Mouse (Mus musculus) limb, embryonic 13.5 days (tissue): ENCODE results near the gene Radil. TPM values are rescaled to one million over a fixed set of nuclear protein-coding genes. Genes with fewer than 3 reads are reported as not detected.

Experiments
- ATAC-seq: fragments of 200-750 bp; cut with Nextera tagmentation; 2 replicates; pipeline ENCODE4 v1.8.0; 2017; ENCODE audit warnings: low read depth, moderate number of reproducible peaks, moderate TSS enrichment; ENCODE audit not compliant: low FRiP score
- H3K27ac ChIP-seq: fragments of 300-500 bp; sonication (generic); 2 replicates; pipeline ENCODE4 v1.5.1; 2015; ENCODE audit warnings: inconsistent platforms, mild to moderate bottlenecking, moderate library complexity
- H3K27me3 ChIP-seq: fragments of 300-500 bp; sonication (generic); 2 replicates; pipeline ENCODE4 v1.6.1; 2015; ENCODE audit warnings: mild to moderate bottlenecking, inconsistent platforms
- H3K36me3 ChIP-seq: fragments of 300-500 bp; sonication (generic); 2 replicates; pipeline ENCODE4 v1.6.1; 2015; ENCODE audit warnings: inconsistent platforms, mild to moderate bottlenecking, moderate library complexity
- H3K4me1 ChIP-seq: fragments of 300-500 bp; sonication (generic); 2 replicates; pipeline ENCODE4 v1.6.1; 2015; ENCODE audit warnings: inconsistent platforms
- H3K4me2 ChIP-seq: fragments of 300-500 bp; sonication (generic); replicated peaks from 2 replicates; pipeline ENCODE4 v1.6.1; 2015; ENCODE audit warnings: inconsistent platforms, mild to moderate bottlenecking, moderate library complexity
- H3K4me3 ChIP-seq: fragments of 300-500 bp; sonication (generic); 2 replicates; pipeline ENCODE4 v1.5.1; 2015; ENCODE audit warnings: moderate library complexity, mild to moderate bottlenecking, inconsistent platforms
- H3K9ac ChIP-seq: fragments of 300-500 bp; sonication (generic); 2 replicates; pipeline ENCODE4 v1.6.1; 2015; ENCODE audit warnings: mild to moderate bottlenecking, inconsistent platforms
- H3K9me3 ChIP-seq: fragments of 300-500 bp; sonication (generic); 2 replicates; pipeline ENCODE4 v1.6.1; 2016; ENCODE audit warnings: inconsistent platforms
- WGBS: fragments of 180-500 bp; shearing (Covaris S2); methylation state at CpG from one replicate; pipeline ENCODE4 v1.1.7; 2015; 5-methylcytosine and 5-hydroxymethylcytosine counted together
- polyA plus RNA-seq: library from polyadenylated mRNA; unstranded; fragments of >200 nt; fragmentation: Nextera tagmentation; extraction: Ambion mirVana; gene quantifications from 2 replicates; pipeline ENCODE4 v1.2.1, GENCODE M21; 2015

Radil gene
- polyA plus RNA-seq, 1 experiment from 2014 or later = 4.8 TPM

DNA sequence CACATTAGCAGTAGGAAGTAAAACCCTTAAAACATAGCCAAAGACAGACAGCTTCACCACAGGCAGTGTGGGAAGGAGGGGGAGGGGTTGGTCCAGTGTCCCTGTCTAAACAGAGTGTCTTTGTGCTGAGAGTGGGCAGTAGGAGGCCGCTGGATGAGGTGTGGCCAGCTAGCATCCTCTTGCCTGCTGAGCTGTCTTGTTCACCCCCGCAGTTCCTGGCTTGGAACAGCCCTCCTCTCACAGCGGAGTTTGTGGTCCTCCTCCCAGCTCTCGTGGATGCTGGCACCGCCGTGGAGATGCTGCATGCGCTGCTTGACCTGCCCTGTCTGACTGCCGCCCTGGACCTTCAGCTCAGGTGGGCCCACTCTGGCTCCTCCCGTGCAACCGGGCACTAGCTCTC lies 77.2 kb downstream of the Radil start:
- H3K9ac ChIP-seq = no peak overlapping the region
- no peaks in the 10 kb centered on the region for H3K9me3 ChIP-seq
- no peak overlapping the region for H3K4me2 ChIP-seq
- no peak overlapping the region for H3K4me3 ChIP-seq
- H3K27me3 ChIP-seq = no peaks in the 10 kb centered on the region
- no peaks in the 10 kb centered on the region for H3K4me1 ChIP-seq
- ATAC-seq = no peak
- 78% methylated on average over 10 of the region's 10 CpGs for WGBS
- H3K27ac ChIP-seq = no peak overlapping the region
- H3K36me3 ChIP-seq = peaks cover 42% of the 10 kb centered on the region

GRCm38 (mm10) chr5:142469796-142470195 lies 81.1 kb downstream of the Radil start:
- H3K27me3 ChIP-seq = no peaks in the 10 kb centered on the region
- no peak for ATAC-seq
- H3K4me2 ChIP-seq = no peak overlapping the region
- no peak overlapping the region for H3K27ac ChIP-seq
- H3K9ac ChIP-seq = no peak overlapping the region
- no peak overlapping the region for H3K4me3 ChIP-seq
- peaks cover 2% of the 10 kb centered on the region for H3K4me1 ChIP-seq
- 89% methylated on average over 11 of the region's 11 CpGs for WGBS
- H3K36me3 ChIP-seq = peaks cover 46% of the 10 kb centered on the region
- no peaks in the 10 kb centered on the region for H3K9me3 ChIP-seq

- H3K27me3 ChIP-seq = no peaks in the 10 kb centered on the region
- H3K9ac ChIP-seq = no peak overlapping the region
- H3K4me2 ChIP-seq = no peak overlapping the region
- ATAC-seq = no peak
- H3K9me3 ChIP-seq = no peaks in the 10 kb centered on the region
- peaks cover 46% of the 10 kb centered on the region for H3K36me3 ChIP-seq
- peaks cover 9% of the 10 kb centered on the region for H3K4me1 ChIP-seq
- H3K4me3 ChIP-seq = no peak overlapping the region
- WGBS = 92% methylated on average over 13 of the region's 13 CpGs
- H3K27ac ChIP-seq = no peak overlapping the region
These were observed 82.5 kb downstream of the Radil start for GRCm38 (mm10) chr5:142468375-142468774.

- H3K4me1 ChIP-seq = peaks cover 13% of the 10 kb centered on the region
- ATAC-seq = peak; percentile 92
- 2% methylated on average over 60 of the region's 60 CpGs for WGBS
- H3K4me3 ChIP-seq = peak within 1 kb of the TSS; percentile 73
- no peaks in the 10 kb centered on the region for H3K27me3 ChIP-seq
- peak within 1 kb of the TSS; percentile 82 for H3K4me2 ChIP-seq
- peak within 1 kb of the TSS; percentile 91 for H3K27ac ChIP-seq
- peaks cover 39% of the 10 kb centered on the region for H3K36me3 ChIP-seq
- H3K9me3 ChIP-seq = no peaks in the 10 kb centered on the region
- H3K9ac ChIP-seq = peak within 1 kb of the TSS; percentile 76
These were observed 87.1 kb downstream of the Radil start, which contains the start of gene Ap5z1 for GRCm38 (mm10) chr5:142463461-142464454. TSS of gene Ap5z1 (plus strand) at chr5:142463944.

DNA sequence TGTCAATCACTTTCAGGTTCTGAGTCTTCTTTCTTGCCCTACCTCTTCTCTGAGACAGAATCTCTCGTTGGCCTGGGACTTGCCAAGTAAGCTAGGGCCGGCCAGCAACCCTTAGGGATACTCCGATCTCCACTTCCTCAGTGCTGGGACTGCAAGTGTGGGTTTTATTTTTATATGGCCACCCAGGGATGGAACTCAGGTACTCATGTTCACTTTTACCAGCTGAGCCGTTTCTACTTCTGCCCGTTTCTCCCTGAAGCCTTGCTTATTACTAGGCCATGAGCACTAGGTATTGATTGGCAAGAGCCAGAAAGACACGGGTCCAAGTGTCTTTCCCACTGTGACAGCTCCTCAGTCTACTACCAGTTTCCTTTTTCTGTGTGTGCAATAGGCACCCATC lies 87.9 kb downstream of the Radil start:
- Histone ChIP-seq H3K4me2 (peak overlapping the region; percentile 82), H3K27me3 (no peaks in the 10 kb centered on the region), H3K36me3 (peaks cover 40% of the 10 kb centered on the region), H3K27ac (peak overlapping the region; percentile 91), H3K4me3 (peak overlapping the region; percentile 73), H3K9me3 (no peaks in the 10 kb centered on the region), H3K4me1 (peaks cover 13% of the 10 kb centered on the region), H3K9ac (peak overlapping the region; percentile 65)
- ATAC-seq = no peak
- 77% methylated on average over 6 of the region's 6 CpGs for WGBS

DNA sequence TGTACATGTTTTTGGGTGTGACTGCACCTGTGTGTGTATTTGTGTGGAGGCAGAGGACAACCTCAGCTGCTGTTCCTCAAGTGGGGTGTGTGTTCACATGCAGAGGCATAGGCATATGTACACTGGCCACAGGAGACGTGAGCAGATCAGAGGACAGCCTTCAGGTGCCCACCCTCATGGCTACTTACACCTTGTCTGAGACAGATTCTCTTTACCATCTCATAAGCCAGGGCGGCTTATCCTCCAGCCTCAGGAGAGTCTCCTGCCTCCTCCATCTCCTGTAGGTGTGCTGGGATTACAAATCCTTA lies 88.3 kb downstream of the Radil start:
- H3K9me3 ChIP-seq = no peaks in the 10 kb centered on the region

GRCm38 (mm10) chr5:142461942-142462640 lies 88.8 kb downstream of the Radil start:
- Histone ChIP-seq H3K4me3 (no peak overlapping the region), H3K36me3 (peaks cover 42% of the 10 kb centered on the region), H3K4me1 (peaks cover 13% of the 10 kb centered on the region), H3K27me3 (no peaks in the 10 kb centered on the region), H3K9me3 (no peaks in the 10 kb centered on the region), H3K9ac (no peak overlapping the region), H3K27ac (no peak overlapping the region), H3K4me2 (no peak overlapping the region)
- no peak for ATAC-seq
- WGBS = 96% methylated on average over 7 of the region's 7 CpGs

More for the DNA sequence above, 88.3 kb downstream of the Radil start:
- no peak overlapping the region for H3K9ac ChIP-seq
- H3K36me3 ChIP-seq = peaks cover 40% of the 10 kb centered on the region
- no peak overlapping the region for H3K27ac ChIP-seq
- no peak overlapping the region for H3K4me2 ChIP-seq
- peaks cover 13% of the 10 kb centered on the region for H3K4me1 ChIP-seq
- ATAC-seq = no peak
- no peaks in the 10 kb centered on the region for H3K27me3 ChIP-seq
- no peak overlapping the region for H3K4me3 ChIP-seq
- 90% methylated on average over 2 of the region's 2 CpGs for WGBS

- no peaks in the 10 kb centered on the region for H3K27me3 ChIP-seq
- 76% methylated on average over 5 of the region's 5 CpGs for WGBS
- no peak for ATAC-seq
- peaks cover 11% of the 10 kb centered on the region for H3K4me1 ChIP-seq
- H3K27ac ChIP-seq = no peak overlapping the region
- H3K9ac ChIP-seq = peak overlapping the region; percentile 19; the same call in 1 of the 2 replicates
- no peak overlapping the region for H3K4me3 ChIP-seq
- H3K9me3 ChIP-seq = no peaks in the 10 kb centered on the region
- no peak overlapping the region for H3K4me2 ChIP-seq
- peaks cover 64% of the 10 kb centered on the region for H3K36me3 ChIP-seq
These were observed 91.1 kb downstream of the Radil start for GRCm38 (mm10) chr5:142459834-142460233.

- Histone ChIP-seq H3K4me1 (0 out of 2 replicates have a peak, but pooled peaks cover 5% of the 10 kb centered on the region), H3K9ac (no peak overlapping the region), H3K4me2 (no peak overlapping the region), H3K27me3 (no peaks in the 10 kb centered on the region), H3K9me3 (no peaks in the 10 kb centered on the region), H3K36me3 (peaks cover 72% of the 10 kb centered on the region), H3K27ac (no peak overlapping the region), H3K4me3 (no peak overlapping the region)
- WGBS = 90% methylated on average over 17 of the region's 17 CpGs
- ATAC-seq = no peak
These were observed 91.9 kb downstream of the Radil start for GRCm38 (mm10) chr5:142458791-142459557.

- Histone ChIP-seq H3K27me3 (no peaks in the 10 kb centered on the region), H3K9me3 (no peaks in the 10 kb centered on the region), H3K4me1 (no peaks in the 10 kb centered on the region), H3K9ac (0 out of 2 replicates have a peak overlapping the region, but pooled peaks have one; percentile 35), H3K36me3 (peaks cover 85% of the 10 kb centered on the region), H3K4me2 (no peak overlapping the region), H3K27ac (no peak overlapping the region), H3K4me3 (no peak overlapping the region)
- ATAC-seq = no peak
- WGBS = 59% methylated on average over 10 of the region's 10 CpGs
These were observed 93.6 kb downstream of the Radil start for GRCm38 (mm10) chr5:142457345-142457744.

GRCm38 (mm10) chr5:142456318-142456717 lies 94.6 kb downstream of the Radil start:
- Histone ChIP-seq H3K9me3 (no peaks in the 10 kb centered on the region), H3K27ac (no peak overlapping the region), H3K9ac (no peak overlapping the region), H3K27me3 (no peaks in the 10 kb centered on the region), H3K4me3 (no peak overlapping the region), H3K4me1 (no peaks in the 10 kb centered on the region), H3K4me2 (no peak overlapping the region), H3K36me3 (peaks cover 82% of the 10 kb centered on the region)
- 66% methylated on average over 15 of the region's 15 CpGs for WGBS
- no peak for ATAC-seq
